ENCODE assay signal across 19 mouse cellular contexts in the genomic region with DNA sequence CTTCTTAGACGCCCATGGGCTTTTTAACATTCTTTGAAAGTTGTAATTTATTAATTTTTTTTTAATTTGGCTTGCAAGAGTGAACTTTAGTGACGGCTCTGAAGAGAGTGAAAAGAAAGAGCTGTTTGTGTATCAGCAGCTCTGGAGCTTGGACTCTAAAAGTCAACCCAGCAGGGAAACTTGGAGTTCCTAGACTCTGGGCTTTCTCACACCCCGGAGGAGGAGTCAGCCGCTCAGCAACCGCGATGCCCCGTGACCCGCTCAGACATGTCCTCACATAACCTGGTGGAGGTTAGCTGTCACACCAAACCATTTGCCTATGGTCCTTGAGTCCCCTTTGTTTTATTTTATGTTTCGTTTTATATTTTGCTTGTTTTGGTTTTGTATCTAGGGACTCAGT.
DNase-seq lines count a peak whose midpoint lies in the region; ATAC-seq and TF ChIP-seq lines count a peak whose summit lies in the region.
"Had no signal": no experiment of that assay in that cellular context is flagged by ENCODE, and none has a peak within 500 bp of the region (broad histone marks: within the 10 kb centered on the region; RNA-seq: fewer than 3 reads in every experiment).

No protein-coding gene starts in this region.

- no peaks in the 10 kb centered on the region for H3K36me3 ChIP-seq in kidney, embryonic 16.5 days (ENCODE audit: insufficient read depth, low read length)
- H3K36me3 ChIP-seq in liver, embryonic 11.5 days (ENCODE audit: control insufficient read depth, insufficient read depth, low read length) = no peaks in the 10 kb centered on the region
- H3K36me3 ChIP-seq in forebrain, postnatal 0 days (ENCODE audit: insufficient read depth) = no peaks in the 10 kb centered on the region
- H3K36me3 ChIP-seq: embryonic facial prominence, embryonic 13.5 days; heart, embryonic 13.5 days; hindbrain, embryonic 15.5 days; neural tube, embryonic 15.5 days had no signal

- peak; percentile 71 for ATAC-seq in kidney, embryonic 16.5 days (ENCODE audit: low FRiP score, low TSS enrichment)
- ATAC-seq in liver, embryonic 11.5 days (replicated peaks; ENCODE audit: low FRiP score) = no peak
- ATAC-seq in forebrain, postnatal 0 days = no peak

- H3K4me2 ChIP-seq in kidney, embryonic 16.5 days (replicated peaks; ENCODE audit: low read depth, low read length) = peak overlapping the region; percentile 14; the same call in 1 of the 2 replicates
- H3K4me2 ChIP-seq in liver, embryonic 11.5 days = no peak overlapping the region
- no peak overlapping the region for H3K4me2 ChIP-seq in forebrain, postnatal 0 days (ENCODE audit: low read depth)
- H3K4me2 ChIP-seq: embryonic facial prominence, embryonic 13.5 days; heart, embryonic 13.5 days; hindbrain, embryonic 15.5 days; lung, embryonic 14.5 days; midbrain, embryonic 11.5 days; neural tube, embryonic 15.5 days had no signal

- no peaks in the 10 kb centered on the region for H3K9me3 ChIP-seq in kidney, embryonic 16.5 days (ENCODE audit: low read length)
- no peaks in the 10 kb centered on the region for H3K9me3 ChIP-seq in liver, embryonic 11.5 days (ENCODE audit: control insufficient read depth, low read length)
- no peaks in the 10 kb centered on the region for H3K9me3 ChIP-seq in forebrain, postnatal 0 days (ENCODE audit: low read length)
- H3K9me3 ChIP-seq: embryonic facial prominence, embryonic 13.5 days; heart, embryonic 13.5 days; hindbrain, embryonic 15.5 days; neural tube, embryonic 15.5 days had no signal

- intact Hi-C loops in left cerebral cortex, postnatal 4 days (cut with DNase I) = no loop called here

- peak; percentile 16 for DNase-seq in cerebellum, adult 11-12 months
- DNase-seq in cerebellum, postnatal 36 days = no peak
- peak; percentile 20 for DNase-seq in left cerebral cortex, postnatal 4 days
- DNase-seq in left cerebral cortex, adult 18-20 months (ENCODE audit: low spot score in 2 of 2) = no peak
- no peak for DNase-seq in liver, embryonic 11.5 days (ENCODE audit: low spot score)
- no peak for DNase-seq in layer of hippocampus, adult 9-11 months
- no peak for DNase-seq in forebrain, postnatal 0 days
- DNase-seq: adrenal gland, adult 2 months; gastrocnemius, postnatal 10 days; layer of hippocampus, postnatal 36 days; lung, embryonic 14.5 days; thymus, postnatal 25 days had no signal

- H3K4me1 ChIP-seq in kidney, embryonic 16.5 days (ENCODE audit: insufficient read depth, low read length) = peaks cover 14% of the 10 kb centered on the region; the same call in 1 of the 2 replicates
- no peaks in the 10 kb centered on the region for H3K4me1 ChIP-seq in liver, embryonic 11.5 days (replicated peaks; ENCODE audit: control insufficient read depth, insufficient read depth, low read length)
- H3K4me1 ChIP-seq in forebrain, postnatal 0 days (ENCODE audit: insufficient read depth) = no peaks in the 10 kb centered on the region
- H3K4me1 ChIP-seq: embryonic facial prominence, embryonic 13.5 days; neural tube, embryonic 15.5 days had no signal

- no peak overlapping the region for H3K4me3 ChIP-seq in kidney, embryonic 16.5 days (ENCODE audit: low read length)
- H3K4me3 ChIP-seq in liver, embryonic 11.5 days (ENCODE audit: low read depth, low read length) = no peak overlapping the region
- H3K4me3 ChIP-seq in forebrain, postnatal 0 days (ENCODE audit: low read depth, low read length) = no peak overlapping the region
- H3K4me3 ChIP-seq: embryonic facial prominence, embryonic 13.5 days; heart, embryonic 13.5 days; hindbrain, embryonic 15.5 days; neural tube, embryonic 15.5 days had no signal

- no peak for TF ChIP-seq CTCF in forebrain, postnatal 0 days (IDR thresholded peaks at IDR 0.05; ENCODE audit: low read depth)

- no peak overlapping the region for H3K27ac ChIP-seq in kidney, embryonic 16.5 days (ENCODE audit: low read length)
- H3K27ac ChIP-seq in liver, embryonic 11.5 days (ENCODE audit: low read depth, low read length) = no peak overlapping the region
- H3K27ac ChIP-seq in forebrain, postnatal 0 days (ENCODE audit: low read depth, low read length) = no peak overlapping the region
- H3K27ac ChIP-seq: embryonic facial prominence, embryonic 13.5 days; heart, embryonic 13.5 days; hindbrain, embryonic 15.5 days; macrophage; neural tube, embryonic 15.5 days had no signal

- 46% methylated on average over 9 of the region's 9 CpGs for WGBS in kidney, embryonic 16.5 days
- 86% methylated on average over 9 of the region's 9 CpGs for WGBS in liver, embryonic 11.5 days
- 83% methylated on average over 9 of the region's 9 CpGs for WGBS in forebrain, postnatal 0 days

- no peak overlapping the region for H3K9ac ChIP-seq in kidney, embryonic 16.5 days (replicated peaks; ENCODE audit: low read length)
- no peak overlapping the region for H3K9ac ChIP-seq in liver, embryonic 11.5 days (ENCODE audit: low read depth, low read length)
- H3K9ac ChIP-seq in forebrain, postnatal 0 days = no peak overlapping the region
- H3K9ac ChIP-seq: embryonic facial prominence, embryonic 13.5 days; heart, embryonic 13.5 days; hindbrain, embryonic 15.5 days; lung, embryonic 14.5 days; neural tube, embryonic 15.5 days had no signal

- no peaks in the 10 kb centered on the region for H3K27me3 ChIP-seq in kidney, embryonic 16.5 days (ENCODE audit: insufficient read depth, low read length)
- H3K27me3 ChIP-seq in liver, embryonic 11.5 days (replicated peaks; ENCODE audit: control insufficient read depth, insufficient read depth, low read length) = no peaks in the 10 kb centered on the region
- H3K27me3 ChIP-seq in forebrain, postnatal 0 days (ENCODE audit: insufficient read depth, low read length) = no peaks in the 10 kb centered on the region
- H3K27me3 ChIP-seq: heart, embryonic 13.5 days; hindbrain, embryonic 15.5 days; neural tube, embryonic 15.5 days had no signal

Comparison
In these comparisons a context has a peak if more than half of its experiments do, and no peak if none do; other contexts are left out.
1. DNase-seq: peak in cerebellum, adult 11-12 months (single experiment) and left cerebral cortex, postnatal 4 days (single experiment); none in cerebellum, postnatal 36 days (0 of 2), left cerebral cortex, adult 18-20 months (0 of 2), liver, embryonic 11.5 days (single experiment), layer of hippocampus, adult 9-11 months (single experiment) and forebrain, postnatal 0 days (single experiment).